Mouse (Mus musculus) embryonic fibroblast, embryonic 13.5 days (primary cell): ENCODE measurements around the gene 1700017N19Rik.

ENCODE experiments used
- CTCF ChIP-seq: IDR thresholded peaks from 2 replicates; pipeline ENCODE4 v1.5.1; 2011; ENCODE audit warnings: mild to moderate bottlenecking, control low read depth, low read length, moderate library complexity, borderline replicate concordance; ENCODE audit not compliant: insufficient read depth
- POLR2A ChIP-seq: IDR thresholded peaks from 2 replicates; pipeline ENCODE4 v1.6.1; 2011; ENCODE audit warnings: low read depth, mild to moderate bottlenecking, control low read depth, low read length, moderate library complexity

DNA sequence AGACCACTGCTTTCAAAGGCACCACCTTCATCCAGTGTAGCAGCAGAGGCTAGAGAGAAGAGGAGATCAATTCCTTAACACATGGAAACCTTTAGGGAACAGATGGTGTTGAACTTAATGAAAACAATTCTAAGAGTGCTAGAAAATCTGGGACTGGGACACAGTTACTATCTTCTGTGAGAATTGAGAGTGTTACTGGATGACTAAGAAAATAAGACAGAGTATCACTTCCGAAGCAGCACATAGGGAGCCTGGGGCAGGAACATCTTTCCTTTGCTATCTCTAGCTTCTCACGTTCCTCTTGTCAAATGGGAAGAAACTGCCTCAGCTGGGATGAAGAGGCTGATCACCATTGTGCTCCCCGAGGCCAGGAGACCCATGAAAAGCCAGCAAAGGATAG, 52.6 kb downstream of the 1700017N19Rik start:
- TF ChIP-seq CTCF (no peak), POLR2A (no peak)
